Mouse (Mus musculus) lung, adult 2 months (tissue): ENCODE data around the gene Cul9. TPM values are rescaled to one million over a fixed set of nuclear protein-coding genes. Genes with fewer than 3 reads are reported as not detected.
A peak's percentile ranks its signal among the peaks of the same experiment; 100 is the strongest.

Source experiments
- DNase-seq: peaks from one replicate; pipeline ENCODE4 v3.0.0; 2022
- H3K4me1 ChIP-seq: fragments of 200-500 bp; 2 replicates; pipeline ENCODE4 v1.6.1; 2011; ENCODE audit warnings: low read length; ENCODE audit not compliant: control insufficient read depth, insufficient read depth
- H3K4me3 ChIP-seq: fragments of 200-500 bp; replicated peaks from 2 replicates; pipeline ENCODE3; 2011; ENCODE audit warnings: low read depth, mild to moderate bottlenecking, control low read depth, low read length; ENCODE audit errors: extremely low read depth
- CTCF ChIP-seq: fragments of 200-500 bp; IDR thresholded peaks from 2 replicates; pipeline ENCODE4 v1.5.1; 2011; ENCODE audit warnings: mild to moderate bottlenecking, low read length, control low read depth; ENCODE audit not compliant: insufficient read depth
- POLR2A ChIP-seq: fragments of 200-500 bp; IDR thresholded peaks from 2 replicates; pipeline ENCODE4 v1.6.1; 2011; ENCODE audit warnings: low read depth, mild to moderate bottlenecking, control low read depth, low read length, borderline replicate concordance; ENCODE audit errors: extremely low read depth
- WGBS: fragments of 180-500 bp; shearing (Covaris S2); methylation state at CpG from one replicate; pipeline ENCODE4 v1.1.7; 2018; 5-methylcytosine and 5-hydroxymethylcytosine counted together
- polyA plus RNA-seq: library from polyadenylated mRNA; depleted of rRNA; stranded (reverse); fragments of >200 nt; gene quantifications from 2 replicates; pipeline ENCODE4 v1.2.3, GENCODE M21; 2012

Gene Cul9
- polyA plus RNA-seq, 1 experiment: 27.5 TPM

- 6% methylated on average over 22 of the region's 22 CpGs for WGBS
- TF ChIP-seq POLR2A (no peak), CTCF (no peak)
- peaks cover 3% of the 10 kb centered on the region; the same call in 1 of the 2 replicates for H3K4me1 ChIP-seq
- H3K4me3 ChIP-seq: no peak overlapping the region
- DNase-seq: no peak
Measured at GRCm38 (mm10) chr17:46486995-46487394, 59.2 kb downstream of the Cul9 start.

- no peak overlapping the region for H3K4me3 ChIP-seq
- peaks cover 3% of the 10 kb centered on the region; the same call in 1 of the 2 replicates for H3K4me1 ChIP-seq
- TF ChIP-seq CTCF (no peak), POLR2A (no peak)
- DNase-seq: no peak
- WGBS: 16% methylated on average over 6 of the region's 6 CpGs
Measured at GRCm38 (mm10) chr17:46484461-46484875, 61.7 kb downstream of the Cul9 start.

GRCm38 (mm10) chr17:46484021-46484431 lies 62.2 kb downstream of the Cul9 start:
- 1% methylated on average over 13 of the region's 13 CpGs for WGBS
- H3K4me3 ChIP-seq: peak overlapping the region; percentile 30
- DNase-seq: no peak

GRCm38 (mm10) chr17:46483561-46484001 lies 62.6 kb downstream of the Cul9 start:
- 1% methylated on average over 16 of the region's 16 CpGs for WGBS
- peak; percentile 20 for DNase-seq
- Histone ChIP-seq H3K4me3 (peak overlapping the region; percentile 37), H3K4me1 (peaks cover 3% of the 10 kb centered on the region; the same call in 1 of the 2 replicates)
- no peak for TF ChIP-seq CTCF
- no peak for TF ChIP-seq POLR2A

More at GRCm38 (mm10) chr17:46484021-46484431, 62.2 kb downstream of the Cul9 start:
- H3K4me1 ChIP-seq: peaks cover 3% of the 10 kb centered on the region; the same call in 1 of the 2 replicates
- no peak for TF ChIP-seq CTCF
- no peak for TF ChIP-seq POLR2A

GRCm38 (mm10) chr17:46477286-46477685 lies 68.9 kb downstream of the Cul9 start:
- no peak for DNase-seq
- no peak for TF ChIP-seq CTCF
- no peak for TF ChIP-seq POLR2A
- WGBS: 82% methylated on average over 15 of the region's 15 CpGs
- Histone ChIP-seq H3K4me3 (no peak overlapping the region), H3K4me1 (no peaks in the 10 kb centered on the region)

DNA sequence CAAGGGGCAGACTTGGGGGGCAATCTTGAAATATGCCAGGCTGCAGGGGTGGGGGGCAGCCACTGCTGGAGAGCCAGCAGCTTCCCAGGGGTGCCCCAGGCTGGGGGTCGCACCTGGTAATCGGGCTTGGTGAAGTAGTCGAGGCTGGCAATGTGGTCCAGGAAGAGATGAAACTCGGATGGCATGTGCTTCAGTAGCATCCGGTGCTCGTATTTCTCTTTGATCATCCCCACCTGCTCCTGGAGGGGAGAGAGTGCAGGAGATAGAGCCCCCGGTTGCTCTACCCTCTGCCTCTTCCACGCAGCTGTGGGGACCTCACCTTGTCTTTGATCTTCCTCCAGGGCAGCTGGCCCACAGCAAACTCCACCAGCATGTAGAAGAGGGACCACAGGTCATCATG lies 69.6 kb downstream of the Cul9 start:
- no peak for DNase-seq
- TF ChIP-seq POLR2A (no peak), CTCF (no peak)
- WGBS: 62% methylated on average over 8 of the region's 8 CpGs
- H3K4me1 ChIP-seq: no peaks in the 10 kb centered on the region
- H3K4me3 ChIP-seq: no peak overlapping the region

DNA sequence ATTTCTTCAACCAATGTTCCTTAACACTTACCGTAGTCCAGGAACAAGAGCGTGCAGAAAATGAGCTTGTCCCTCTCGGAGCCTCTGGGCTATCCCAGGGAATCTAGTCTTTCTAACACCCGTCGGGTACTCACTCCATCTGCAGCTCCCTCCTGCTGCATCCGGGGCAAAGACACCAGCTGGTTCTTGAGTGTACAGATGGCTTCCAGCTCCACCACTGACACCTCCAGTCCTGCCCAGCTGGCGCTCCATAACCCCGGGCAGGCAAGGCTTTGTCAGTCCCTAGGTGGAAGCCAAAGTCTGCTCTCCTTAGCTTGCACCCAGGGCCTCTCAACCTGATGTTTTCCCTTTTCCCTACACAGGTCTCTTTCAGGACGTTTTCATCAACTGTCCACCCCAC lies 78.4 kb downstream of the Cul9 start:
- 68% methylated on average over 9 of the region's 9 CpGs for WGBS
- TF ChIP-seq CTCF: no peak
- no peak for TF ChIP-seq POLR2A
- no peak for DNase-seq

GRCm38 (mm10) chr17:46462226-46462625 lies 84.0 kb downstream of the Cul9 start:
- no peak overlapping the region for H3K4me3 ChIP-seq
- WGBS: 82% methylated on average over 5 of the region's 5 CpGs
- no peak for DNase-seq

More for the DNA sequence above, 78.4 kb downstream of the Cul9 start:
- H3K4me3 ChIP-seq: no peak overlapping the region
- no peaks in the 10 kb centered on the region for H3K4me1 ChIP-seq

DNA sequence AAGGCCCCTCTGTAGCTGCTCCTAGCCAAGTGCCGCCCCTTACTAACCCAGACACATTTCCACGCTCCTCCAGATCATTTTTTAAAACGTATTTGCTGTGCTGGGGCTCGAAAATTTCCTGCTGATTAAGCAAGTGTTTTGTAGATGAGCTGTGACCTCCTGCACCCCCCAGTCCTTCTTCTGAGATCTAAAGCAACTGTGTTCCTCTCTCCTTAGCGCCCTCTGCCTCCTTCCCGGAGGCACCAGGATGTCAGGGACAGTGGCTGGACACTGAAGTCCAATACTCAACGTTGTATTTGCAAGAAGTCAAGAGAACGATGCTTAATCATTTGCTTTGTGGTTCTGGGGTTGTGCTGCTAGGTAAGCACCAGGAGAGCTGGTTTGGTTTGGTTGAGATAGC lies 84.8 kb downstream of the Cul9 start:
- no peak for DNase-seq
- WGBS: 13% methylated on average over 8 of the region's 8 CpGs
- H3K4me3 ChIP-seq: no peak overlapping the region
- TF ChIP-seq POLR2A (no peak), CTCF (no peak)
- H3K4me1 ChIP-seq: no peaks in the 10 kb centered on the region

More at GRCm38 (mm10) chr17:46462226-46462625, 84.0 kb downstream of the Cul9 start:
- no peaks in the 10 kb centered on the region for H3K4me1 ChIP-seq
- TF ChIP-seq POLR2A: no peak
- TF ChIP-seq CTCF: no peak

DNA sequence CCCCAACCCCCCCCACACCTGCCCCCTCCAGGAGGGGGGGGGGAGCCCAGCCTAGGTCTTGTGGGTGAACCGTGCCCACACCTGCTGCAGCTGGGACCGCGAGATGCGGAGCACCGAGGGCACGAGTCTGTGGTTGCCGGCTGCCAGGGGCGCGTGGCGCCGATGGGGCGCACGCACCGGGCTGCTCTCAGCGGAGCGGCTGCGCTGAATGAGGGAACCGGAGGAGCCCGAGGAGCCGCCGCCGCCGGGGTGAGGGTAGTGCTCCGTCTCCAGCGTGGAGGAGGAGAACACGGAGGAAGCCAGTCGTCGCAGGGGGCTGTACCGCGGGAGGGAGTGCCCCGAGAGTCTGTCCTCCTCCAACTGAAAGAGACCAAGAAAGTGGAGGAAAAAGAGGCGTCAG lies 85.5 kb downstream of the Cul9 start:
- H3K4me1 ChIP-seq: no peaks in the 10 kb centered on the region
- no peak for DNase-seq
- 1% methylated on average over 32 of the region's 32 CpGs for WGBS
- no peak overlapping the region for H3K4me3 ChIP-seq
- TF ChIP-seq POLR2A (no peak), CTCF (no peak)
